Mouse (Mus musculus): ENCODE results near the gene Arhgap27. TPM values are rescaled to one million over a fixed set of nuclear protein-coding genes. Genes with fewer than 3 reads are reported as not detected.
A peak's percentile ranks its signal among the peaks of the same experiment; 100 is the strongest.

Arhgap27 gene
- total and polyA plus RNA-seq, 3 experiments: 6.3 to 15.0 TPM; not detected in 1

- Histone ChIP-seq H3K9me3 (replicated peaks; ENCODE audit: insufficient read depth, low read length) (no peaks in the 10 kb centered on the region), H3K79me2 (ENCODE audit: control insufficient read depth, insufficient read depth, low read length, poor library complexity) (no peaks in the 10 kb centered on the region), H3K36me3 (ENCODE audit: control insufficient read depth in 1 of 2, insufficient read depth in 2 of 2, low read length in 2 of 2) (no peaks in the 10 kb centered on the region), H3K4me1 (ENCODE audit: control insufficient read depth in 1 of 2, insufficient read depth in 2 of 2, low read length in 2 of 2) (no peaks in the 10 kb centered on the region), H3K27me3 (ENCODE audit: control insufficient read depth in 1 of 2, insufficient read depth in 2 of 2, low read length in 2 of 2) (no peaks in the 10 kb centered on the region), H3K4me3 (ENCODE audit: control insufficient read depth in 1 of 2, insufficient read depth in 1 of 2, low read depth in 2 of 2, low read length in 2 of 2) (no peak overlapping the region), H3K9ac (ENCODE audit: control insufficient read depth, low read depth, low read length, poor library complexity, severe bottlenecking) (no peak overlapping the region), H3K27ac (ENCODE audit: control insufficient read depth, low read depth, low read length) (no peak overlapping the region)
- DNase-seq (ENCODE audit: low read depth, low spot score): peak; percentile 81
- TF ChIP-seq RAD21 (IDR thresholded peaks at IDR 0.05; ENCODE audit: low read depth, low read length): peak; percentile 61
- TF ChIP-seq EP300 (IDR thresholded peaks at IDR 0.05; ENCODE audit: low read depth in 1 of 2, low read length in 2 of 2): no peak
- TF ChIP-seq E2F4 (IDR thresholded peaks at IDR 0.05; ENCODE audit: borderline replicate concordance, low read depth, low read length): no peak
- TF ChIP-seq CTCF (IDR thresholded peaks at IDR 0.05 in 2 of 3, conservative IDR thresholded peaks at IDR 0.05 in 1 of 3; ENCODE audit: control insufficient read depth in 1 of 3, insufficient read depth in 1 of 3, low read depth in 2 of 3, low read length in 3 of 3, poor library complexity in 1 of 3, severe bottlenecking in 1 of 3): peak in 2 of 3 experiments; percentile 68 to 82
- TF ChIP-seq ZNF384 (IDR thresholded peaks at IDR 0.05; ENCODE audit: low read depth, low read length): no peak
- TF ChIP-seq ZC3H11A (IDR thresholded peaks at IDR 0.05; ENCODE audit: low read depth, low read length): peak; percentile 50
- no peak for TF ChIP-seq MEF2A (IDR thresholded peaks at IDR 0.05; ENCODE audit: extremely low read depth, insufficient replicate concordance, low read depth, low read length, poor library complexity, severe bottlenecking)
- no peak for TF ChIP-seq MAFK (IDR thresholded peaks at IDR 0.05; ENCODE audit: borderline replicate concordance, low read depth, low read length)
- peak; percentile 82 for TF ChIP-seq SMC3 (IDR thresholded peaks at IDR 0.05; ENCODE audit: low read depth, low read length)
Measured at GRCm38 (mm10) chr11:103332186-103332889, 31.2 kb downstream of the Arhgap27 start.

GRCm38 (mm10) chr11:103331502-103332185 lies 31.8 kb downstream of the Arhgap27 start:
- Histone ChIP-seq H3K4me3 (ENCODE audit: control insufficient read depth in 1 of 2, insufficient read depth in 1 of 2, low read depth in 2 of 2, low read length in 2 of 2) (no peak overlapping the region), H3K36me3 (ENCODE audit: control insufficient read depth in 1 of 2, insufficient read depth in 2 of 2, low read length in 2 of 2) (no peaks in the 10 kb centered on the region), H3K79me2 (ENCODE audit: control insufficient read depth, insufficient read depth, low read length, poor library complexity) (no peaks in the 10 kb centered on the region), H3K9me3 (replicated peaks; ENCODE audit: insufficient read depth, low read length) (no peaks in the 10 kb centered on the region), H3K27ac (ENCODE audit: control insufficient read depth, low read depth, low read length) (no peak overlapping the region), H3K27me3 (ENCODE audit: control insufficient read depth in 1 of 2, insufficient read depth in 2 of 2, low read length in 2 of 2) (no peaks in the 10 kb centered on the region), H3K9ac (ENCODE audit: control insufficient read depth, low read depth, low read length, poor library complexity, severe bottlenecking) (no peak overlapping the region), H3K4me1 (ENCODE audit: control insufficient read depth in 1 of 2, insufficient read depth in 2 of 2, low read length in 2 of 2) (no peaks in the 10 kb centered on the region)
- TF ChIP-seq CTCF (IDR thresholded peaks at IDR 0.05 in 2 of 3, conservative IDR thresholded peaks at IDR 0.05 in 1 of 3; ENCODE audit: control insufficient read depth in 1 of 3, insufficient read depth in 1 of 3, low read depth in 2 of 3, low read length in 3 of 3, poor library complexity in 1 of 3, severe bottlenecking in 1 of 3) (no peak), JUND (IDR thresholded peaks at IDR 0.05; ENCODE audit: low read depth, low read length) (no peak), UBTF (IDR thresholded peaks at IDR 0.05; ENCODE audit: borderline replicate concordance, insufficient read depth, low read depth, low read length) (no peak), MAZ (IDR thresholded peaks at IDR 0.05; ENCODE audit: low read depth, low read length) (no peak), GABPA (IDR thresholded peaks at IDR 0.05; ENCODE audit: low read depth, low read length) (no peak), KAT2A (conservative IDR thresholded peaks at IDR 0.05; ENCODE audit: low read depth, low read length) (no peak), SIN3A (IDR thresholded peaks at IDR 0.05; ENCODE audit: low read length) (no peak), MEF2A (IDR thresholded peaks at IDR 0.05; ENCODE audit: extremely low read depth, insufficient replicate concordance, low read depth, low read length, poor library complexity, severe bottlenecking) (no peak), RCOR1 (IDR thresholded peaks at IDR 0.05; ENCODE audit: low read depth, low read length) (no peak), ELF1 (IDR thresholded peaks at IDR 0.05; ENCODE audit: low read depth, low read length) (no peak), HCFC1 (IDR thresholded peaks at IDR 0.05; ENCODE audit: low read depth, low read length) (no peak), EP300 (IDR thresholded peaks at IDR 0.05; ENCODE audit: low read depth in 1 of 2, low read length in 2 of 2) (no peak), POLR2AphosphoS5 (IDR thresholded peaks at IDR 0.05; ENCODE audit: borderline replicate concordance, low read depth, low read length) (no peak)
- DNase-seq (ENCODE audit: low read depth, low spot score): no peak

All from MEL (cell line).